Mouse (Mus musculus): ENCODE data around the gene Prr36. TPM values are rescaled to one million over a fixed set of nuclear protein-coding genes. Genes with fewer than 3 reads are reported as not detected.

The Prr36 gene
- polyA plus RNA-seq, 1 experiment = 0.12 TPM

- no peak for DNase-seq (ENCODE audit: low read depth)
Measured at GRCm38 (mm10) chr8:4239193-4239890, 22.1 kb upstream of the Prr36 start.

DNA sequence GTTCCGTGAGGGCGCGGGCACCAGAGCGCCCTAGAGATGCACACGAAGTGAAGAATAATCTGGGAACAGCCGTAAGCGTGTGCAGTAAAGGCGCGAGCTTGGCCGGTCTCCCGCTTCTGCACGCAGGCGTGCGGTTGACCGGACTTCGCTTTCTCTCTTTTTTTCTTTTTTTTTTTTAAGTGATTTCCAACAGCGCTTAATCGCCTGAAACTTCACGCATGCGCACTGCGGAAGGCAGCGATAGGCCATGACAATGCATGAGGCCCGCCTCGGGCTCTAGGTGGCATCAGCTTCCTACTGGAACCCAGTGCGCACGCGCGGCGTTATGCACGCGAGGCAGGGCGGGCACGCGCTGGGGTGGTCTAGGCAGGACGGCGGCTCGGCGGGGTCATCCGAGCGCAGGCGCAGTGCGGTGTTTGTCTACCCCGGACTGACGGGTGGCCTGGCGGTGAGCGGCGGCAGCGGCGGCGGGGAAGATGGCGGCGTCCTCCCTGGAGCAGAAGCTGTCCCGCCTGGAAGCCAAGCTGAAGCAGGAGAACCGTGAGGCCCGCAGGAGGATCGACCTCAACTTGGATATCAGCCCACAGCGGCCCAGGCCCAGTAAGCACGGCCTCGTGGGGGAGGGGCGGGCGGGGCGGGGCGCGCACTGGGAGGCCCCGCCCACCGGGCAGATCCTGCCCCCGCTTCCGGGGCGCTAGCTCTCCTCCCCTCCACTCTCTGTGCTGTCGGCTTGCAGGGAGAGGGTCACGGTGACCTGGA lies 21.4 kb upstream of the Prr36 start, which contains the start of the genes Map2k7 and Gm49320:
Map2k7 (plus strand) TSS at position 307 of the 759 bp plus-strand sequence.
Gm49320 (plus strand) TSS at position 432 of the 759 bp plus-strand sequence.
- no peak for DNase-seq (ENCODE audit: low read depth)

GRCm38 (mm10) chr8:4237814-4238433 lies 20.7 kb upstream of the Prr36 start:
- no peak for DNase-seq (ENCODE audit: low read depth)

GRCm38 (mm10) chr8:4230612-4231351 lies 13.5 kb upstream of the Prr36 start:
- no peak for DNase-seq (ENCODE audit: low read depth)

- DNase-seq (ENCODE audit: low read depth) = no peak
Measured at GRCm38 (mm10) chr8:4229784-4230183, 12.5 kb upstream of the Prr36 start.

GRCm38 (mm10) chr8:4227919-4228318 lies 10.7 kb upstream of the Prr36 start:
- DNase-seq (ENCODE audit: low read depth) = no peak

DNA sequence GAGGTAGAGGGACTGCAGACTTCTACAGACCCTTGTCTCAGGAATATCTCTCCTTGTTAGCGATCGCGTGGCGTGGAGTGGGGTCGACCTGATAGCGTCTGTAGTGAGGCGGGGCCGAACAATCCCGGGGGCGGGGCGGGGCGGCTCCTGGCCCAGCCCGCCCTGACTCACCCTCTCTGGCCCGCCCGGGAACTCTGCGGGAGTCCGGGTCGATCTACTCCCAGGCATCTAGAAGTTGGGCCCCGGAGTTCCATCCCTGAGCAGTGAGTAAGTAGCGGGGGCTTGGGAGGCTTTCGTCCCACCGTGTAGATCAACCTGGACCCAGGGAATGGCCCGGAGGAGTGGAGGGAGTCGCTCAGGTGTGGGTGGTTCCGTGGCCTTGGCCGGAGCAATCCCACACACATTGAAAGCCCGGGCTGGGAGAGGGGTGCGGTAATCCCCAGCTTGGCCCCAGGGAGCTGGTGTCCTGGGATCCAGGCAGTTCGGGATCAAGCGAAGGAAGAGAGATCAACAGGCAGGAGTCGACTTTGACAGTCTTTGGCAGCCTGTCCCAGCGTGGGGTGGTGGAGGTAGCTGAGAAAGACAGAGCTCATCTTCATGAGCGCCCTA lies 9.6 kb upstream of the Prr36 start, which contains the start of gene Lrrc8e:
Lrrc8e (plus strand) TSS at position 89 of the 609 bp plus-strand sequence.
- no peak for DNase-seq (ENCODE audit: low read depth)

GRCm38 (mm10) chr8:4226323-4226722 lies 9.1 kb upstream of the Prr36 start:
- no peak for DNase-seq (ENCODE audit: low read depth)

- no peak for DNase-seq (ENCODE audit: low read depth)
Measured at GRCm38 (mm10) chr8:4222059-4222458, 4.8 kb upstream of the Prr36 start.

GRCm38 (mm10) chr8:4219617-4220016 lies 2.4 kb upstream of the Prr36 start:
- DNase-seq (ENCODE audit: low read depth) = no peak

- DNase-seq (ENCODE audit: low read depth) = no peak
Measured at GRCm38 (mm10) chr8:4216296-4216695, 963 bp downstream of the Prr36 start.

GRCm38 (mm10) chr8:4214006-4214980 lies 3.0 kb downstream of the Prr36 start:
- no peak for DNase-seq (ENCODE audit: low read depth)

DNA sequence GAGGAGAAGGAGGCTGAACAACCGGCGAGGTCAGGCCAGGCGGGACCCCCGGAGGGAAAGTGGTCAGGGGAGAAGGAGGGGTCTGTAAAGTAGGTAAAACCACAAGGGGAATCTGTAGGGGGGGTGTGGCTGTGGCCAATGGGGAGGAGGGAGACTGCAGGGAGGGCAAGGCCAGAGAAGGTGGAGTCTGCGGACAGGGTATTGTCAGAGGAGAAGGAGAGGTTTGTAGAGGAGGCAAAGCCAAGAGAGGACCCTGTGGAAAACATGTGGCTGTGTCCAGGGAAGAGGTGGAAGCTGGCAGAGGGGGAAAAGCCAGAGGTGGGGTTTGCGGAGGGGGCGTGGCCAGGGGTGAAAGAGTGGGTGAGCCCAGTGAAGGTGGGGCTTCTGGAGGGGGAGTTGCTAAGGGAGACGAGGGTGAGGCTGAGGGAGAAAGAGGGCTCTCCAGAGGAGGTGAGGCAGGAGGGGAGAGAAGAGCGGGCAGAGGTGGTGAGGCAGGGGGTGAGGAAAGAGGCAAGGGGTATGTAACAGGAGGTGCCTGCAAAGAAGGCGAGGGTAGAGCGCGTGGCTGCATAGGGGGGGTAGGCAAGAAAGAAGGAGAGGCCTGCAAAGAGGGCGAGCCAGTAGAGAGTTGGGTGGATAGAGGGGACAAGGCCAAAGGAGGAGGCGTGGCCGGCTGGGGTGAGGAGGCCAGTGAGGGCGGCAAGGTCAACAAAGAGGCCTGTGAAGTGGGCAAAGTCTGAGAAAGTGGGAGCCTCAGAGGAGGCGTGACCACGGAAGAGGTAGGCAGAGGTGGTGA lies 3.9 kb downstream of the Prr36 start:
- DNase-seq (ENCODE audit: low read depth) = no peak

DNA sequence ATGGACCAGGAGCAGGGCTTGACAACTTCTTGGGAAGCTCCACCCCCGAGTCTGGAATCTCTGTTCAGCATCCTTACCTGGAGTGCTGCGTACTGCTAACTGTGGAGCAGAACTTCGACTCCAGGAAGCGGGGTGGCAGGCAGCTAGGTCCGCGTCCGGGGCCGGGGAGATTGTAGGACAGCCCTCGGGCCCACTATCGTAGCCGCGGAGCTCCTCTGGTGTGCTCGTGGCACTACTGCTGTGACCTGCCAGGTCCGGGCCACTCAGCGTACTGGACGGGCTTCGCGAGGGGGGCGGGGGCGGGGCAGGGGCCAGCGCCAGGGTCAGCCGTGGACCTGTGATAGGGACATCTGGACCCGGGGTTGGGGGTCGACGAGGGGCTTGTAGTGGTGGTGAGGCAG lies 4.5 kb downstream of the Prr36 start:
- DNase-seq (ENCODE audit: low read depth) = no peak

GRCm38 (mm10) chr8:4211097-4211496 lies 6.2 kb downstream of the Prr36 start:
- no peak for DNase-seq (ENCODE audit: low read depth)

DNA sequence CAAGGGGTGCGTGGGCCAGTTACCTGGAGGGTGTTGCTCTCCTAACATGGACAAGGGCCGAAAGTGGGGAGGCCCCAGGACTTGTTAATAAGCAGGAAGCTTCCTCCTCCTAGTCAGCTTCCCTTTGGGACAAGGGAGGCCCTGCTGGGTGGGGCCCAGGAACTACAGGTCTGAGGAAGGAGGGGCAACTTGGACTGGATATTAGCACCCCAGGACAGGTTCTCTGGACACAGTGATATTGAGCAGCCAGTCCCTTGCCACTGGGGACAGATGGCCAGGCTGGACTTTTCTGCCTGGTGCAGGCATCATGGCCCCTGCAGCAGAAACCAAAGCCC lies 10.3 kb downstream of the Prr36 start:
- DNase-seq (ENCODE audit: low read depth) = no peak

GRCm38 (mm10) chr8:4206182-4207015 lies 10.9 kb downstream of the Prr36 start:
- DNase-seq (ENCODE audit: low read depth) = no peak

DNA sequence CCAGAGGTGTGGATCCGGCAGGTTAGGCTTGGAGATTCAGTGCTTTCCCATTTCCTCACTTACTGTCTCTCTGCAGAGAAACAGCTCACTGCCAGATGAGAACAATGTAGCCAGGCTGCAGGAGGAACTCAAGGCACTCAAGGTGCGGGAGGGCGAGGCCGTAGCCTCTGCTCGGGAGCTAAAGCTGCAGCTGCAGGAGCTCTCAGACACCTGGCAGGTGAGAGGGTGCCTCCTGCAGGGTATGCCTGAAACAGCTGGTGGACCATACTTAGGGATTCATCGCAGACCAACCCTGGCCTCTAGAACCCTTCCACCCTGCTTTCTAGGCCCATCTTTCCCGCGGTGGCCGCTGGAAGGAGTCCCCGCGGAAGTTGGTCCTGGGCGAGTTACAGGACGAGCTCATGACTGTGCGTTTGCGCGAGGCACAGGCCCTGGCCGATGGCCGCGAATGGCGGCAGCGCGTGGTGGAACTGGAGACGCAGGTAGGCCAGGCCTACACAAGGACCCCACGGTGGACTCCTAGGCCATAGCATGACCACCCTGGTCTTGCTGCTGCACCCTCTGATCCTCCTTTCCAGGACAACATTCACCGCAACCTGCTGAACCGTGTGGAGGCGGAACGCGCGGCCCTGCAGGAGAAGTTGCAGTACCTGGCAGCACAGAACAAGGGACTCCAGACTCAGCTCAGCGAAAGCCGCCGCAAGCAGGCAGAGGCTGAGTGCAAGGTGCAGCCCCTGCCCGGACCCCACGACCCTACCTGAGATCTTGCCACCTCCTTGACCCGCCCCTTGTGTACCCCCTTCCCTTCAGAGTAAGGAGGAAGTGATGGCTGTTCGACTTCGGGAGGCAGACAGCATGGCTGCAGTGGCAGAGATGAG lies 11.8 kb downstream of the Prr36 start:
- no peak for DNase-seq (ENCODE audit: low read depth)

Data from gonadal fat pad, adult 2 months (tissue).